Mouse (Mus musculus) liver, embryonic 11.5 days (tissue): Measurements from ENCODE around the gene Pcgf3. TPM values are rescaled to one million over a fixed set of nuclear protein-coding genes. Genes with fewer than 3 reads are reported as not detected.
"Not testable (repeated sequence)": the region's sequence is repeated elsewhere in the genome, so short reads cannot be mapped to it uniquely, and the experiment has no call there.

Experiments used
- ATAC-seq: fragments of 200-750 bp; cut with Nextera tagmentation; replicated peaks from 2 replicates; pipeline ENCODE4 v1.8.0; 2017; ENCODE audit warnings: moderate number of reproducible peaks, mild to moderate bottlenecking, moderate TSS enrichment, moderate library complexity; ENCODE audit not compliant: low FRiP score
- DNase-seq: peaks from one replicate; pipeline ENCODE4 v3.0.0-alpha.2; 2017; ENCODE audit warnings: low spot score
- H3K27ac ChIP-seq: fragments of 300-500 bp; sonication (generic); 2 replicates; pipeline ENCODE4 v1.5.1; 2014; ENCODE audit warnings: mild to moderate bottlenecking, low read depth, low read length, control low read depth
- H3K27me3 ChIP-seq: fragments of 300-500 bp; sonication (generic); replicated peaks from 2 replicates; pipeline ENCODE4 v1.6.1; 2014; ENCODE audit warnings: low read length, mixed read lengths; ENCODE audit not compliant: control insufficient read depth, insufficient read depth
- H3K36me3 ChIP-seq: fragments of 300-500 bp; sonication (generic); 2 replicates; pipeline ENCODE4 v1.6.1; 2014; ENCODE audit warnings: mild to moderate bottlenecking, low read length, moderate library complexity, mixed read lengths; ENCODE audit not compliant: control insufficient read depth, insufficient read depth
- H3K4me1 ChIP-seq: fragments of 300-500 bp; sonication (generic); replicated peaks from 2 replicates; pipeline ENCODE4 v1.6.1; 2014; ENCODE audit warnings: low read length, mixed read lengths; ENCODE audit not compliant: control insufficient read depth, insufficient read depth
- H3K4me2 ChIP-seq: fragments of 300-500 bp; sonication (generic); 2 replicates; pipeline ENCODE4 v1.6.1; 2014; ENCODE audit warnings: mild to moderate bottlenecking, control low read depth, moderate library complexity
- H3K4me3 ChIP-seq: fragments of 300-500 bp; sonication (generic); 2 replicates; pipeline ENCODE4 v1.5.1; 2014; ENCODE audit warnings: low read depth, low read length, control low read depth
- H3K9ac ChIP-seq: fragments of 300-500 bp; sonication (generic); 2 replicates; pipeline ENCODE4 v1.6.1; 2014; ENCODE audit warnings: low read depth, low read length, control low read depth
- H3K9me3 ChIP-seq: fragments of 300-500 bp; sonication (generic); 2 replicates; pipeline ENCODE4 v1.6.1; 2016; ENCODE audit warnings: low read length, inconsistent platforms, mixed read lengths; ENCODE audit not compliant: control insufficient read depth
- WGBS: fragments of 180-500 bp; shearing (Covaris S2); extraction: QIAGEN DNeasy Blood & Tissue Kit; methylation state at CpG from one replicate; pipeline ENCODE4 v1.1.7; 2014; 5-methylcytosine and 5-hydroxymethylcytosine counted together
- polyA plus RNA-seq: library from polyadenylated mRNA; unstranded; fragments of >200 nt; fragmentation: Nextera tagmentation; extraction: Ambion mirVana; gene quantifications from 2 replicates; pipeline ENCODE4 v1.2.1, GENCODE M21; 2014

The Pcgf3 gene
- polyA plus RNA-seq, 1 experiment from 2014 or later: 19.6 TPM

DNA sequence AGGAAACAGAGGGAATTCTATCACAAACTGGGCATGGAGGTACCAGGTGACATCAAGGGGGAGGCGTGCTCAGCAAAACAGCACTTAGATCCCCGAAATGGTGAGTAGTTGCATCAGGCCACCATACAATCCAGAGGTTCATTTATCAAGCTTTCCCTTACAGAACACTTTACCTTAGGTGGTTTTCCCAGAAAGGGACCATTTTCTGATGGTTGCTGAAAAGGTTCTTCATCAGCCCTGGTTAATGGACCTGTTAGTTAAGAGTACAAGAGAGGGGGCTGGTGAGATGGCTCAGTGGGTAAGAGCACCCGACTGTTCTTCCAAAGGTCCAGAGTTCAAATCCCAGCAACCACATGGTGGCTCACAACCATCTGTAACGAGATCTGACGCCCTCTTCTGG is 25.1 kb downstream of the Pcgf3 start:
- H3K4me3 ChIP-seq, H3K4me1 ChIP-seq, H3K27ac ChIP-seq, H3K27me3 ChIP-seq, H3K9me3 ChIP-seq, H3K4me2 ChIP-seq, ATAC-seq, H3K9ac ChIP-seq, DNase-seq: not testable (repeated sequence)
- WGBS: 92% methylated on average over 3 of the region's 5 CpGs
- peaks cover 27% of the 10 kb centered on the region for H3K36me3 ChIP-seq

DNA sequence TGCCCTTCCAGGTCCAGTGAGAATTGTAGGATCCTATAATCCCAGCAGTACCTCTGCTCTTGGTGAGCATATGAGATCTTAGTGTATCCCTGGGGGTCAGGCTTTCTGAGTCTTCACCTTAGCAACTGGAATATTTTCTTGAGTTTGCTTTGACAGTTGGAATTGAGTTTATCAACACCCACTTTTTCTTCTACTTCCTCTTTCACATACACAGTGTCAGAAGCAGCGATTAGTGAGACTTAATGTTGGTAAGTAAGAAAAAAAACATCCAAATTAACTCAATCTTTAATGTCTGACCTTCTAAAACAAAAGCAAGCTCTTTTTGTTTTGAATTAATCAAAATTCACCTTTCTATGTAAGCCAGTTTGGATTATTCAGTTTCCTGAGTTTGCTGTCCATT is 40.5 kb downstream of the Pcgf3 start:
- WGBS: 66% methylated on average over 1 of the region's 1 CpGs
- H3K36me3 ChIP-seq: peaks cover 47% of the 10 kb centered on the region

DNA sequence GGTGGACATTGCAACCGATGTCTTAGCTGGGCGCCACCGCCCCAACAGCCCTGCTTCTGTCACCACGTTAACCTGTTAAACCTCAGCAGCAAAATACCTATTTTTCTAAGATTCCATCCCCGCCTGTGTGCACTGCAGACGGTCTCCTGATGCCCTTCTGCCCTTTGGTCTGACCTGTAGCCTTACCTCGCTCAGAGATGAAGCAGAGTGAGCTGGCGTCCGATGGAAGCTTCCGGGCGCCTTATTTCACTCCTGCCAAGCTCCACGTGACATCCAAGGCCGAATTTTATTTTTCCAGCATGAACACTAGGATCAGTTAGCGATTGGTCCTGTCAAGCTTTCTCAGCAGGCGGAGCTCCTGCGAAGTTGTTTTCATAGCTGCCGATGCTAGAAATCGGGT is 41.3 kb downstream of the Pcgf3 start:
- H3K4me3 ChIP-seq: no peak overlapping the region
- no peaks in the 10 kb centered on the region for H3K4me1 ChIP-seq
- no peak overlapping the region for H3K9ac ChIP-seq
- 86% methylated on average over 18 of the region's 18 CpGs for WGBS
- H3K4me2 ChIP-seq: no peak overlapping the region
- no peak overlapping the region for H3K27ac ChIP-seq
- no peak for DNase-seq
- ATAC-seq: no peak
- peaks cover 41% of the 10 kb centered on the region for H3K36me3 ChIP-seq
- H3K27me3 ChIP-seq: no peaks in the 10 kb centered on the region
- H3K9me3 ChIP-seq: no peaks in the 10 kb centered on the region

More for the DNA sequence above, 40.5 kb downstream of the Pcgf3 start:
- H3K27me3 ChIP-seq: no peaks in the 10 kb centered on the region
- H3K27ac ChIP-seq: no peak overlapping the region
- DNase-seq (no peak), ATAC-seq (no peak)
- H3K9ac ChIP-seq: no peak overlapping the region
- no peaks in the 10 kb centered on the region for H3K4me1 ChIP-seq
- H3K4me2 ChIP-seq: no peak overlapping the region
- H3K4me3 ChIP-seq: no peak overlapping the region
- no peaks in the 10 kb centered on the region for H3K9me3 ChIP-seq

DNA sequence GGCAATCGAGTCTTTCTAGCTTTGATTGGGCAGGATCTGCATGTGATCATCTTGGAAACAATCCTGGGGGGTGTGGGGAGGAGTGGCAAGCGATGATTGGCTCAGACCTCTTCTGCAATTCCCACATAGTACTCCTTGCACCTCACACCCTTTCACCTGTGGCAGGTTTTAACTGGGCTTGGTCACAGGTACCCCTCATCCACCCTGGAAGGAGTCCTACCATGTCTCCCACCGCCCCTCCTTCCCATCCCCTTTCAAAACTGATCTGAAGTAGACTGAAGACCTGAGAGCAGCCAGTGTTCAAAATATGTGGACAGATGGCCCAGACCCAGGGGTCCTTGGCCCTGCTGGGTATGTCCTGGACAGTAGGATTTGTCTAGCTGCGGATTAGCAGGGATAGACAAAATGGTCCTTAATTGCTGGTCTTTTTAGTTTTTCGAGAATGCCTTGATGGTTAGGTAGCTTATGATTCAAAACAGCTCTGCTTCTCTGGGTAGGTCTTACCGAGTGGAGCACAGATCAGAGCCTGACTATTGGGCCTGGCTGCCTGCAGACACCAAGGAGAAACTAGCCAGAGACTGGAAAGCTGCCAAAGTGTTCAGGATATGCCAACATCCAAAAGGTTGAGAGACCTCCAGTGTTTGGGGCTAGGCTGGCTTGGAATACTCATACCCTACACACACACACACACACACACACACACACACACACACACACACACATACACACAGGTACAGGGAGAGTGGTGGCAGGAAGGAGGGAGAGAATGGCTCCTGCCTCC is 54.7 kb downstream of the Pcgf3 start:
- no peak for ATAC-seq
- no peak overlapping the region for H3K4me2 ChIP-seq
- H3K4me1 ChIP-seq: no peaks in the 10 kb centered on the region
- H3K27ac ChIP-seq: no peak overlapping the region
- no peak for DNase-seq
- H3K4me3 ChIP-seq: no peak overlapping the region
- no peak overlapping the region for H3K9ac ChIP-seq
- H3K9me3 ChIP-seq: no peaks in the 10 kb centered on the region
- WGBS: 58% methylated on average over 6 of the region's 6 CpGs
- H3K36me3 ChIP-seq: no peaks in the 10 kb centered on the region
- H3K27me3 ChIP-seq: no peaks in the 10 kb centered on the region

DNA sequence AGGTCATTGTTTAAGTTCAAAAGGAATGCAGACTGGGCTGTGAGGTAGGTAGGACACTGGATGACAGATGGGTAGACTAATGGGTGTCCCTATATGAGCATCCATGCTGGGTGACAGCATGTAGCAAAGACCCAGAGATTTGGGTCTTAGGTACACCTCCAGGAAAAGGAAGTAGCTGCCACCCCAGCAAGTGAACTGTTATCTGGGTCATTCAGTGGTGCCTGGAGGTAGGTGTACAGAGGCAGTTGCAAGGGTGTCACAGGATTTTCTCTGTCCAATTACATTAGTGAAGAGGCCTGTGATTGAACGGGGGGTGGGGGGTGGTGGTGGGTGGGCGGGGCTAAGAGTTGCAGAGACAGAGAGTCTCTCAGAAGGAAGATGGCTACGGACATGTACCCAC is 55.6 kb downstream of the Pcgf3 start:
- ATAC-seq (no peak), DNase-seq (no peak)
- 72% methylated on average over 3 of the region's 3 CpGs for WGBS
- Histone ChIP-seq H3K4me3 (no peak overlapping the region), H3K9me3 (no peaks in the 10 kb centered on the region), H3K9ac (no peak overlapping the region), H3K36me3 (no peaks in the 10 kb centered on the region), H3K4me2 (no peak overlapping the region), H3K27ac (no peak overlapping the region), H3K27me3 (no peaks in the 10 kb centered on the region), H3K4me1 (no peaks in the 10 kb centered on the region)

DNA sequence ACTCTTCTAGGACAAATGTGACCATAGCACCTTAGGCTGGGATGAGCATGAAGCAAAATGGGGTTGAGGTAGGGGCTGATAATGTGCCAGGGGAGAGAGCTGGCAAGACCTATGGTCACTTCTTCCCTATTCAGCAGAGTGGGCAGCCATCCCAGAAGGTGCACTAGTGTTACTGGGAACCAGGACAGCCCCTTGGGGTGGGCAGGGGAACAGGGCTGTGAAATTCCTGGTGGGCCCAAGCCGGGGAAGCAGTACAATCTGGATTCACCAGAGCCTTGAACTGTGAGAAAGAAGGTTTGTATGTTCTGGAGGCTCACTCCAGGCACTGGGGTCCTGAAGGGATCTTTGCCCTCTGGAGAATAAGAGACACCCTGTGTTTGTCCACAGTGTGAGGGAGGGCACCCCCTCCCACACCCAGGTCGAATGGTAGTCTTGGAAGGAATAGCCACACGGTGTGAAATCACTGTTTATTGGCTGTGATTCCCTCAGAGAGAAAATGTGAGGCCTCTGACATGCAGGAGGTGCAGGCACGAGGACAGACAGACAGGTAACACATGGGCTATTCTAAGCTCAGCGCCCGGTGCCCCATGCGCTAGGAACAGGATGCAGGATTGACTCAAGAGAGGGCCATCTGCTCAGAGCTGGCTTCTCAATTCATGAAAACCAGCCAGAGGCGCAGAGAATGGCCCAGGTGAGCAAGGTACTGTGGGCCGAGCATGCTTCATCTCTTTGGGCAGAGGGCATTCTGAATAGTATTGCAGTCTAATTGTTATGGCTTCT is 57.3 kb downstream of the Pcgf3 start:
- ATAC-seq (no peak), DNase-seq (no peak)
- no peak overlapping the region for H3K4me2 ChIP-seq
- H3K27ac ChIP-seq: no peak overlapping the region
- no peaks in the 10 kb centered on the region for H3K9me3 ChIP-seq
- H3K36me3 ChIP-seq: no peaks in the 10 kb centered on the region
- H3K9ac ChIP-seq: no peak overlapping the region
- WGBS: 75% methylated on average over 9 of the region's 9 CpGs
- no peaks in the 10 kb centered on the region for H3K27me3 ChIP-seq
- no peak overlapping the region for H3K4me3 ChIP-seq
- H3K4me1 ChIP-seq: no peaks in the 10 kb centered on the region

DNA sequence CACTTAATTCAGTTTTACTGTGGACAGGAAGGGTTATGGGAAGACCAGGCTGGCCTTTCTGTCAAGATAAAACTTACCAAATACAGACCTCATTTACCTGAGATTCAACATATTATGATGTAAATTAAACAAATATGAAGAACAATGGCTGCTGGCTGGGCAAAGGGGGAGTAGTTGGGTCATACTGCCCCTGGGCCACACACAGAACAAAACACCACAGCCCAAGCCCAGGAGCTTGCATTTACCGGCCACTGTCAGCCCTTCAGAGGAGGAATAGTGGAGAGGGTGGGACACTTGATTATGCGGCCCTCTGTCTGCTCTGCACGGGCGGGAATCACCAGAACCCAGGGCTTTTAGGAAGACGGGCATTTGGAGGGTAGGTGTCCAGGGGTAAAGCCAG is 57.9 kb downstream of the Pcgf3 start:
- DNase-seq (no peak), ATAC-seq (no peak)
- Histone ChIP-seq H3K9me3 (no peaks in the 10 kb centered on the region), H3K9ac (no peak overlapping the region), H3K4me3 (no peak overlapping the region), H3K27me3 (no peaks in the 10 kb centered on the region), H3K4me1 (no peaks in the 10 kb centered on the region), H3K4me2 (no peak overlapping the region), H3K36me3 (no peaks in the 10 kb centered on the region), H3K27ac (no peak overlapping the region)
- 76% methylated on average over 5 of the region's 5 CpGs for WGBS

DNA sequence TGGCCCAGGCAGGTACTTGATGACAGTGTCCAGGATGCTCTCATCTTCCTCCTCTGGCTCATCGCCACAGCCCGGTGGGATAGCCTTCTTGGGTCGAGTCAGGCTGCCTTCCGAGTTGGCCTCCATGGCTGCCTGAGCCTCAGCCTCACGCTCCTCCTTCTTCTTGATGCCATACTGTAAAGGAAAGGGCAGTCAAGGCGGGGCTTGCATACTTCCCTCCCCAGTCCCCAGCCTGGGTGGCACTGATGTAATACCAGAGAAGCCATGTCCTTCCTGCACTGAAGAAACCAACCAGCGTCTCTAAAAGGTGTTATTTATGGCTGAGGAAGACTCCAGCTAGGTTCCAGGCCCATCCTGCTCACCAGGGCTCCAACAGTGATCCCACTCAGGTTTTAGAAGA is 59.1 kb downstream of the Pcgf3 start:
- H3K27ac ChIP-seq: no peak overlapping the region
- 66% methylated on average over 7 of the region's 7 CpGs for WGBS
- no peak overlapping the region for H3K9ac ChIP-seq
- no peaks in the 10 kb centered on the region for H3K27me3 ChIP-seq
- no peaks in the 10 kb centered on the region for H3K36me3 ChIP-seq
- ATAC-seq: no peak
- no peak overlapping the region for H3K4me3 ChIP-seq
- no peak overlapping the region for H3K4me2 ChIP-seq
- no peaks in the 10 kb centered on the region for H3K4me1 ChIP-seq
- DNase-seq: no peak
- H3K9me3 ChIP-seq: no peaks in the 10 kb centered on the region

DNA sequence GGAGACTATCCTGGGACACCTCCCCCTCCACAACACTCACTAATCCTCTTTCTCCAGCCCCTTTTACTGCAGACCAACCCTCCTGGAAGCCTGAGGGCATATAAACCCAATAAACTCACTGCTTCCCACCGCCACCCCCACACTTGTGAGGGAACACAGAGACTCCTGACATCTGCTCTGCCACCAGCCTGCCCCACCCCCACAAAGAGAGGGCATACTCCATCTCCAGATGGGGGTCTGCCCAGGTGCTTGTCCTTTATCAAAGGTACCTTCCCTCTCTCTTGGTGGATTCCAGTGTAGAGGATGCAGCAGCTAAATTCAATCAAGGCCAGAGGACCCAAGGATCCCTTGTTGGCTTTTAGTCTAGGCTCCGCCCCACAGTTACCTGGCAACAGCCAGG is 60.0 kb downstream of the Pcgf3 start:
- Histone ChIP-seq H3K27me3 (no peaks in the 10 kb centered on the region), H3K9ac (no peak overlapping the region), H3K4me2 (no peak overlapping the region), H3K4me1 (no peaks in the 10 kb centered on the region), H3K36me3 (no peaks in the 10 kb centered on the region), H3K9me3 (no peaks in the 10 kb centered on the region), H3K27ac (no peak overlapping the region), H3K4me3 (no peak overlapping the region)
- 56% methylated on average over 2 of the region's 2 CpGs for WGBS
- no peak for ATAC-seq
- no peak for DNase-seq
